Mouse (Mus musculus) hindbrain, embryonic 13.5 days (tissue): Measurements from ENCODE around the gene Grin2a. TPM values are rescaled to one million over a fixed set of nuclear protein-coding genes. Genes with fewer than 3 reads are reported as not detected.

ENCODE experiments used
- ATAC-seq: fragments of 200-750 bp; cut with Nextera tagmentation; 2 replicates; pipeline ENCODE4 v1.8.0; 2017; ENCODE audit warnings: moderate TSS enrichment; ENCODE audit not compliant: low FRiP score
- H3K27ac ChIP-seq: fragments of 300-500 bp; sonication (generic); 2 replicates; pipeline ENCODE4 v1.5.1; 2015; ENCODE audit warnings: inconsistent platforms, mild to moderate bottlenecking, moderate library complexity
- H3K27me3 ChIP-seq: fragments of 300-500 bp; sonication (generic); 2 replicates; pipeline ENCODE4 v1.6.1; 2015; ENCODE audit warnings: mild to moderate bottlenecking, inconsistent platforms
- H3K36me3 ChIP-seq: fragments of 300-500 bp; sonication (generic); 2 replicates; pipeline ENCODE4 v1.6.1; 2015; ENCODE audit warnings: mild to moderate bottlenecking, inconsistent platforms
- H3K4me1 ChIP-seq: fragments of 300-500 bp; sonication (generic); replicated peaks from 2 replicates; pipeline ENCODE4 v1.6.1; 2015; ENCODE audit warnings: inconsistent platforms
- H3K4me2 ChIP-seq: fragments of 300-500 bp; sonication (generic); 2 replicates; pipeline ENCODE4 v1.6.1; 2015; ENCODE audit warnings: inconsistent platforms, mild to moderate bottlenecking, moderate library complexity
- H3K4me3 ChIP-seq: fragments of 300-500 bp; sonication (generic); 2 replicates; pipeline ENCODE4 v1.5.1; 2015; ENCODE audit warnings: mild to moderate bottlenecking, inconsistent platforms
- H3K9ac ChIP-seq: fragments of 300-500 bp; sonication (generic); 2 replicates; pipeline ENCODE4 v1.6.1; 2015; ENCODE audit warnings: mild to moderate bottlenecking, inconsistent platforms
- H3K9me3 ChIP-seq: fragments of 300-500 bp; sonication (generic); 2 replicates; pipeline ENCODE4 v1.6.1; 2016; ENCODE audit warnings: inconsistent platforms
- WGBS: fragments of 180-500 bp; shearing (Covaris S2); methylation state at CpG from one replicate; pipeline ENCODE4 v1.1.7; 2015; 5-methylcytosine and 5-hydroxymethylcytosine counted together
- polyA plus RNA-seq: library from polyadenylated mRNA; unstranded; fragments of >200 nt; fragmentation: Nextera tagmentation; extraction: Ambion mirVana; gene quantifications from 2 replicates; pipeline ENCODE4 v1.2.1, GENCODE M21; 2015

The Grin2a gene
- polyA plus RNA-seq, 1 experiment from 2014 or later = 5.3 TPM

DNA sequence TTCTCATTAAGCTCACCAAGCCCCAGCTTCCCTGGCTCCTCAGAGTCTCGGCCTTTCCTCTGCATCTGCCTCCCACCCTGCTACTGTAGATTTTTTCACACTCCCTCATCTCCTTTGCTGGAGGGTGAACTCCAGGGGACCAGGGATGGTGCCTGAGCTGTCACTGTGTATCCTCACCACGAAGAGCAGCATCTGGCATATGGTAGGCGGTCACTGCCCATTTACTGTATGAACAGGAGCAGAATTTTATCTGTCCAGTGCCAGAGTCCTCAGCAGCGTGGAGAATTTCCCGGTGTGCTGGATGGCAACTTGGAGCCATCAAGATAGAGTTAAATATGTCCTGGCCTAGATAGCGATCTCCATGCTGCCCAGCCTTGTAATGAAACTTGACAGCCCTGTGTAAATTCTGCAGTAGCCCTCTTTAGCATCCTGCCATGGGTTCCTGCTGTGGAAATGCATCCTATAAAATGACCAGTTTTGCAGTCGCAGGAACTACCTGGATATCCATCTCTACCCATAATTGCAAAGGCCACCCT, 269.7 kb downstream of the Grin2a start:
- no peak overlapping the region for H3K4me3 ChIP-seq
- WGBS = 82% methylated on average over 7 of the region's 7 CpGs
- no peak overlapping the region for H3K27ac ChIP-seq
- H3K27me3 ChIP-seq = no peaks in the 10 kb centered on the region
- no peak for ATAC-seq
- H3K36me3 ChIP-seq = no peaks in the 10 kb centered on the region
- H3K9ac ChIP-seq = no peak overlapping the region
- no peak overlapping the region for H3K4me2 ChIP-seq
- H3K9me3 ChIP-seq = no peaks in the 10 kb centered on the region
- no peaks in the 10 kb centered on the region for H3K4me1 ChIP-seq

DNA sequence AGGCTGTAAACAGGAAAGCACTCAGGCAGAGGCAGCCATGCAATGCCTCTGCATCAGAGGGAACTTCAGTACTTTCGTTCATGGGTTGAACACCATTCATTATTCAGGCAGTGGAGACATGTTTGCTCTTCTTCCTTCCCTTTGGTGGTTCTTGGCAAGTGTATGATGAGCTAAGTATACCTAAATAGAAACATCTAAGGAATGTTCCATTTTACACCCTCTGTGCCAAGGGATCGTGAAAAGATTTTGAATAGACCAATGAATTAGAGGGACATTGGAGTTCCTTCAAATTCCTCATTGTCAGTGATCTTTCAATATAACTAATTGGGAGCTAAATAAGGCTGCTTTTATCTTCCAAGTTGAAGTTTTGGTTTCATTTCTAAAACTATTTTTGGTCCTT, 284.0 kb downstream of the Grin2a start:
- no peak overlapping the region for H3K9ac ChIP-seq
- ATAC-seq = no peak
- H3K9me3 ChIP-seq = no peaks in the 10 kb centered on the region
- H3K27ac ChIP-seq = no peak overlapping the region
- WGBS = 96% methylated on average over 2 of the region's 2 CpGs
- no peak overlapping the region for H3K4me2 ChIP-seq
- H3K4me1 ChIP-seq = no peaks in the 10 kb centered on the region
- H3K4me3 ChIP-seq = no peak overlapping the region
- H3K36me3 ChIP-seq = no peaks in the 10 kb centered on the region
- H3K27me3 ChIP-seq = no peaks in the 10 kb centered on the region

GRCm38 (mm10) chr16:9709921-9710320, 285.4 kb downstream of the Grin2a start:
- Histone ChIP-seq H3K27me3 (no peaks in the 10 kb centered on the region), H3K4me3 (no peak overlapping the region), H3K36me3 (no peaks in the 10 kb centered on the region), H3K4me2 (no peak overlapping the region), H3K27ac (no peak overlapping the region), H3K9ac (no peak overlapping the region), H3K4me1 (no peaks in the 10 kb centered on the region), H3K9me3 (no peaks in the 10 kb centered on the region)
- WGBS = 71% methylated on average over 2 of the region's 2 CpGs
- no peak for ATAC-seq

DNA sequence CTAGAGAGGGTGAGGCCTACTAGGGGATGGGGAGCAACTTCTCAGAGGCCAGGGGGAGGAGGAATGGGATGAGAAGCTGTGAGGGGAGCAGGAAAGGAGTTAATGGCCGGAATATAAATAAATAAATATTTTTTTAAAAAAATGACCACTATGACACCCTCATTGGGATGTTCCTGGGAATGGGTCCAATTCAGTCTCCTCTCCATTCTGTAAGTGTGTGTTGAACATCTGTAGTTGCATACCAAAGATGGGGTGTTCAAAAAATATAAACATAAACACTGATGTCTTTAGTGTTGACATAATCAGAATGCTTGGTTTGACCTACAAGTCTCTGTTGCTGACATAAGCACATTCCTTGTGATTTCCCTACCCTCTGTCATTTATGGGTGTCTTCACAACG, 298.2 kb downstream of the Grin2a start:
- WGBS = 81% methylated on average over 2 of the region's 2 CpGs
- Histone ChIP-seq H3K27me3 (no peaks in the 10 kb centered on the region), H3K9me3 (no peaks in the 10 kb centered on the region), H3K4me3 (no peak overlapping the region), H3K4me2 (no peak overlapping the region), H3K9ac (no peak overlapping the region), H3K4me1 (no peaks in the 10 kb centered on the region), H3K27ac (no peak overlapping the region), H3K36me3 (no peaks in the 10 kb centered on the region)
- ATAC-seq = no peak

DNA sequence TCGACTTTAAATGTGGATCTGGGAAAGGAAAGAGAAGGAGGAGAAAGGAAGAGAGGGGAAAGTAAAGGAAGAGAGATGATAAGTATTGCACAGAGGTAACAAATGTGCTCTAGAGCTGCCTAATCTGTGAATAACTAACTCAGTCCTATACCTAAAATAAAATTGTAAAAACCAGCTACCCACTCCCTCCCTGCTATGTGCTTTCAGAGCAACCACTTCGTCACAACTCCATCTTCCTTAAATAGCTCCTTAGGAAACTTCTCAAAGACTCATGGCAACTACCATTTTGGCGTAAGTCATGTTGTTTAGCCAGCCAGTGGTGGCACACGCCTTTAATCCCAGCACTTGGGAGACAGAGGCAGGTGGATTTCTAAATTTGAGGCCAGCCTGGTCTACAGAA, 301.3 kb downstream of the Grin2a start:
- H3K9me3 ChIP-seq = no peaks in the 10 kb centered on the region
- H3K4me2 ChIP-seq = no peak overlapping the region
- H3K27me3 ChIP-seq = no peaks in the 10 kb centered on the region
- H3K4me3 ChIP-seq = no peak overlapping the region
- H3K36me3 ChIP-seq = no peaks in the 10 kb centered on the region
- no peaks in the 10 kb centered on the region for H3K4me1 ChIP-seq
- WGBS = 83% methylated on average over 4 of the region's 4 CpGs
- no peak overlapping the region for H3K9ac ChIP-seq
- ATAC-seq = no peak
- H3K27ac ChIP-seq = no peak overlapping the region

DNA sequence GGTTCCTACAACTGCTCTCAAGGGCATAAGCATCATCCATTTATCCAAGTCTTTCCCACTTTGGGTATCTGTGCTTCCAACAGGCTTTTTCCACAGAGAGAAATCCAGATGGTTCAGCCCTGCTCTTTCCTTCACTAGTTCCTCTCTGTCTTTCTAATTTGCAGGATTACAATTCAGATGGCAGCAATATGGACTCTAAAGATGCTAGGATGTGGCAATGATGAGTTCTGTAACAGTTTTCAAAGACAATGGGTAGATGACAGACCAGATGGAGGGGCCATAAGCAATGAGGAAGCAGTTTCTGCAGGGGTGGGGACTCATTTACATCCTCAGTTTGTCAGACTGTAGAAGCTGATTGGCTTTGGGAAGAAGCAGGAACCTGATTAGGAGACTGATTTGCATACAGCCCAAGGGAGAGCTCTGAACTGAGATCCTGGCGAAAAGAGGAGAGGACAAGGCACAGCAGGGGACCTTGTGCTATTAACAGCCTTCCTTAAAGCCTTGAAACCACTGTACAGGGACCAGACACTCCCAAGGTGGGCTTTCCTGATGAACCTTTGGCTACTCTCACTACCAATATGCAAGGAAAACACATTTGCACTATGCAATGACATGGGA, 306.7 kb downstream of the Grin2a start:
- H3K4me1 ChIP-seq = no peaks in the 10 kb centered on the region
- H3K4me2 ChIP-seq = no peak overlapping the region
- H3K36me3 ChIP-seq = no peaks in the 10 kb centered on the region
- no peak overlapping the region for H3K9ac ChIP-seq
- no peaks in the 10 kb centered on the region for H3K27me3 ChIP-seq
- no peak overlapping the region; the same call in 1 of the 2 replicates for H3K27ac ChIP-seq
- H3K4me3 ChIP-seq = no peak overlapping the region
- no peaks in the 10 kb centered on the region for H3K9me3 ChIP-seq
- 12% methylated on average over 1 of the region's 1 CpGs for WGBS
- no peak for ATAC-seq

GRCm38 (mm10) chr16:9680572-9680971, 314.8 kb downstream of the Grin2a start:
- Histone ChIP-seq H3K4me2 (no peak overlapping the region), H3K27ac (no peak overlapping the region), H3K9me3 (no peaks in the 10 kb centered on the region), H3K36me3 (no peaks in the 10 kb centered on the region), H3K4me1 (peaks cover 10% of the 10 kb centered on the region; the same call in 1 of the 2 replicates), H3K9ac (no peak overlapping the region), H3K27me3 (no peaks in the 10 kb centered on the region), H3K4me3 (no peak overlapping the region)
- ATAC-seq = no peak
- 90% methylated on average over 4 of the region's 4 CpGs for WGBS

- H3K9ac ChIP-seq = no peak overlapping the region
- H3K4me3 ChIP-seq = no peak overlapping the region
- no peaks in the 10 kb centered on the region for H3K9me3 ChIP-seq
- no peaks in the 10 kb centered on the region for H3K36me3 ChIP-seq
- H3K27me3 ChIP-seq = no peaks in the 10 kb centered on the region
- H3K4me2 ChIP-seq = no peak overlapping the region
- WGBS = 47% methylated on average over 5 of the region's 5 CpGs
- ATAC-seq = no peak
- H3K4me1 ChIP-seq = peaks cover 10% of the 10 kb centered on the region; the same call in 1 of the 2 replicates
- H3K27ac ChIP-seq = no peak overlapping the region
These were observed 315.4 kb downstream of the Grin2a start for GRCm38 (mm10) chr16:9679994-9680393.

- no peak overlapping the region for H3K9ac ChIP-seq
- 53% methylated on average over 7 of the region's 7 CpGs for WGBS
- H3K27ac ChIP-seq = peak overlapping the region; percentile 19; the same call in 1 of the 2 replicates
- H3K4me3 ChIP-seq = no peak overlapping the region
- no peaks in the 10 kb centered on the region for H3K9me3 ChIP-seq
- H3K4me1 ChIP-seq = peaks cover 10% of the 10 kb centered on the region; the same call in 1 of the 2 replicates
- H3K4me2 ChIP-seq = no peak overlapping the region
- no peaks in the 10 kb centered on the region for H3K27me3 ChIP-seq
- ATAC-seq = no peak
- H3K36me3 ChIP-seq = no peaks in the 10 kb centered on the region
These were observed 316.6 kb downstream of the Grin2a start for GRCm38 (mm10) chr16:9678750-9679149.

- Histone ChIP-seq H3K9me3 (no peaks in the 10 kb centered on the region), H3K4me3 (no peak overlapping the region), H3K4me2 (no peak overlapping the region), H3K27me3 (no peaks in the 10 kb centered on the region), H3K9ac (no peak overlapping the region), H3K4me1 (peaks cover 26% of the 10 kb centered on the region), H3K36me3 (no peaks in the 10 kb centered on the region), H3K27ac (0 out of 2 replicates have a peak overlapping the region, but pooled peaks have one; percentile 9)
- WGBS = 29% methylated on average over 2 of the region's 2 CpGs
- peak; percentile 84 for ATAC-seq
These were observed 323.0 kb downstream of the Grin2a start for GRCm38 (mm10) chr16:9672390-9672789.

DNA sequence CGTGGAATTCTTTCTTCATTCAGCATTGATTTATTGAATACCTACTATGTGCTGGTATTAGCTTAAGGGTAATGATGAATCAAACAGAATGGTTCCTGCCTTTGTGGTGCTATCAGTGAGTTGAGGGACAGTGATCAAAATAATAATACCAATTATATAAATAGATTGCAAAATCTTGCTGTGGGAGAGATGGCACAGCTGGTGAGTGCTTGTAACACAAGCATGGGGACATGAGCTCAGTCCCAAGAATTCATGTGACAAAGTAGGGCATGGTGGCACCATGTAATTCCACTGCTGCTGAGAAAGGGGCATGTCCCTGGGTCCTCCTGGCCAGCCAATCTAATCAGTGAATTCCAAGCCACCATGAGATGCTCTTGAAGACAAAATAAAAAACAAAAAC, 324.1 kb downstream of the Grin2a start:
- ATAC-seq = no peak
- no peak overlapping the region for H3K9ac ChIP-seq
- 80% methylated on average over 1 of the region's 1 CpGs for WGBS
- peaks cover 26% of the 10 kb centered on the region for H3K4me1 ChIP-seq
- H3K27me3 ChIP-seq = no peaks in the 10 kb centered on the region
- 0 out of 2 replicates have a peak overlapping the region, but pooled peaks have one; percentile 36 for H3K27ac ChIP-seq
- no peaks in the 10 kb centered on the region for H3K36me3 ChIP-seq
- H3K4me3 ChIP-seq = no peak overlapping the region
- H3K9me3 ChIP-seq = no peaks in the 10 kb centered on the region
- H3K4me2 ChIP-seq = no peak overlapping the region

GRCm38 (mm10) chr16:9670750-9671161, 324.6 kb downstream of the Grin2a start:
- Histone ChIP-seq H3K36me3 (no peaks in the 10 kb centered on the region), H3K4me2 (no peak overlapping the region), H3K27me3 (no peaks in the 10 kb centered on the region), H3K27ac (peak overlapping the region; percentile 36), H3K4me1 (peaks cover 26% of the 10 kb centered on the region), H3K9me3 (no peaks in the 10 kb centered on the region), H3K9ac (no peak overlapping the region), H3K4me3 (no peak overlapping the region)
- 62% methylated on average over 6 of the region's 6 CpGs for WGBS
- no peak for ATAC-seq

DNA sequence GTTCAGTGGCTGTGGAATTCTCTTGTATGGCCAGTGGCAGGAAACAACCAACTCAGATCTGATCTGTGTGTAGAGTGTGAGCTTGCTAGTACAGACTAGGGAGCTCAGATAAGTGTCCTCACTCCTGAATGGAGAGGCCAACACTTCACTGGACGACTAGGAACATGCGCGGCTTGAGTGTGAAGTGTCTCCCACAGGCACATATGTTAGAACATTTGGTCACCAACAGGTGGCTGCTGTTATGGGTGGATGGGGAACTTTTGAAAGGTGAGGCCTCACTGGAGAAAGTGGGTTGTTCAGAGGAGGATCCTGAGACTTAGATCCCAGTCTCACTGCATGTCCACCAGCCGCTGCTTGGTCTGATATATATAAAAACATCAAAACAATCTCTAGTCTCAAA, 329.5 kb downstream of the Grin2a start:
- no peak for ATAC-seq
- 95% methylated on average over 4 of the region's 4 CpGs for WGBS
- no peak overlapping the region for H3K27ac ChIP-seq
- no peak overlapping the region for H3K9ac ChIP-seq
- H3K4me1 ChIP-seq = peaks cover 16% of the 10 kb centered on the region
- H3K9me3 ChIP-seq = no peaks in the 10 kb centered on the region
- no peaks in the 10 kb centered on the region for H3K36me3 ChIP-seq
- H3K4me3 ChIP-seq = no peak overlapping the region
- no peak overlapping the region for H3K4me2 ChIP-seq
- no peaks in the 10 kb centered on the region for H3K27me3 ChIP-seq
